Mouse (Mus musculus) granulocyte monocyte progenitor cell, adult 5-6 weeks (primary cell): Measurements from ENCODE around the gene Fam72a. TPM values are rescaled to one million over a fixed set of nuclear protein-coding genes. Genes with fewer than 3 reads are reported as not detected.

Experiments used
- ATAC-seq: replicated peaks from 2 replicates; pipeline ENCODE4 v1.8.0; 2016; ENCODE audit warnings: mild to moderate bottlenecking, moderate TSS enrichment, inconsistent platforms; ENCODE audit not compliant: poor library complexity, severe bottlenecking
- total RNA-seq, 2 experiments: library from RNA; stranded (forward) in 1 of 2; stranded (reverse) in 1 of 2; fragments of 200-712, 200-1000 nt in 1 of 2; fragments of >200 nt in 1 of 2; fragmentation: Nextera tagmentation in 1 of 2; gene quantifications; 2 replicates each; pipeline ENCODE4 v1.2.3; 2014 to 2017

The Fam72a gene
- total RNA-seq, 2 experiments from 2014 or later, result 5.0 to 8.1 TPM

DNA sequence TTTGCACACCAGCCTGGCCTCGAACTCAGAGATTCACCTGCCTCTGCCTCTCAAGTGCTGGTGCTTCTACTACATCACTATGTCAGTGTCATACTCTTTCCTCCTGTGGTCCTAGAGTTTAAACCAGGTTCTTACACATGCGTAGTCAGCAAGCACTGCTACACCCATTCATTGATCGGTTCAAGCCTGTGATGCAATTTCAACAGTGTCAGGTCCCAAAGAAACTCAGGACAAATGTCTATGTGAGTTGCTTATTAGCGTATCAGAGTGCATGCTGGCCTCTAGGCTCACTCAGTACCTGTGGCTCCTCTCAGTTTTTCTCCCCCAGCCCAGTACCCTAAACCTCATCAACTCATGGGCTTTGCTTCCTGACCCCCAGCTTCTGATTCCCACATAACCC is 42.7 kb downstream of the Fam72a start:
- no peak for ATAC-seq

DNA sequence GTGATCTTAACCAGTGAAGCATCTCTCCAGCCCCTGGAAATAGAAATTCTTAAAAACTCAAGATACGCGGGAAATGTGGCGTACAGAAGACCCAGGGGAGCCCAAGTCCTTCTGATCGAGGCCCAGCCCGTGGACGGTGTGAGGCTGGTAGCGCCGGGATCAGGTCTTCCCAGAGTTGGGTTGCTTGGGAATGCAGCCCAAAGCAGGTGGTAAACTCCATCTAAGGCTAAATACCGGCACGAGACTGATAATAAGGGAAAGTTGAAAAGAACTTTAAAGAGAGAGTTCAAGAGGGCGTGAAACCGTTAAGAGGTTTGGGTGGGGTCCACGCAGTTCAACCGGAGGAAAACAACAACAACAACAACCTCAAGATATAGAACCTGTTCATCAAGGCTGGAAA is 46.0 kb downstream of the Fam72a start:
- ATAC-seq, result peak; percentile 77

DNA sequence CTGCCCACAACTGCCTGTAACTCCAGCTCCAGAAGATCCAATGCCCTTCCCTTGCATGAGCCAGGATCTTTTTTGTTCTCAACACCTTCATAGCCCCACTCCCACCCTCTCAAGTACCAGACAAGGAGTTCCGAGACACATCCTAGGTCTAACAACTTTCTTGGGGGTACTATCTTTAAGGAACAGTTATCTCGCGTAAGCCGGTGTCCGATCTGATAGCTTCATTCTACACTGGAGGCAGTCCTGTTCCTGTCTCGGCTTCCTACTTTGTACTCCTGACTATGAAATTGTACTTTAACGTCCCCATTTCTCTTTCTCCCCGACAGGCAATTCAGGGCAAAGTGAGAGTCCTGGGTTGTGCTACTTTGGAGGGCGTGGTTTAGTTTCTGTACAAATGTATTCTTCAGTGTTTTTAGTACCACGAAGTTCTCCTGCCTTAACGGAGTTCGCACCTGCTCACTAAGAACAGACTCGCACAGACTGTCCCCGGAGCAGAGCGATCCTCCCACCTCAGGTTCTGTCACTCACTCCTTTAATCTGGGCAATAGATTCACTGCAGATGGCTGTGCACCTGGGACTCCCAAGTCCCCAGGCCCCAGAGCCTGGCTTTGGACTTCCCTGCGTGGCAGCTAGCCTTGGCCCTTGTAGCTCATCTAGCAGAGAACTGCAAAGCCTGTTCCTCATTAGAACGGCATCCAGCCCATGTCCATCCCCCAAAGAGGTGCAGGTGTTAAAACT is 51.4 kb downstream of the Fam72a start:
- ATAC-seq, result no peak

DNA sequence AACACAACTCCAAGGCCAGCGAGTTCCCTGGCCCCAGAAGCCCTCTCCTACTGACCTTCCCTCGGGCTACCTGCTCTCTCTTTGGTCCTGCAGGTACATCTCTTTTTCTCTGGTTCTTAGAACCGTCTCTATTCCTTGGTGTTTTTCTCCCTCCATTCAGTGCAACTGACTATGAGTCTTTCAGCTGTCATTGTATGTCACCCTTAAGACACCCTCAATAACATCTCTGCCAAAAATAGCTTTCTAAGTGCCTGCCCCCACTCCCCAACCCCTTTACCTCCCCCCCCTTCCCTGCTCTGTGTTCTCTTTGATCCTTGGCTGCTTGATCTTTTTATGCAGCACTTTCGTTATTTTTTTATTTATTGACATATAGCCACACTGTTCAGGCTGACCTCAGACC is 52.7 kb downstream of the Fam72a start:
- ATAC-seq, result no peak

DNA sequence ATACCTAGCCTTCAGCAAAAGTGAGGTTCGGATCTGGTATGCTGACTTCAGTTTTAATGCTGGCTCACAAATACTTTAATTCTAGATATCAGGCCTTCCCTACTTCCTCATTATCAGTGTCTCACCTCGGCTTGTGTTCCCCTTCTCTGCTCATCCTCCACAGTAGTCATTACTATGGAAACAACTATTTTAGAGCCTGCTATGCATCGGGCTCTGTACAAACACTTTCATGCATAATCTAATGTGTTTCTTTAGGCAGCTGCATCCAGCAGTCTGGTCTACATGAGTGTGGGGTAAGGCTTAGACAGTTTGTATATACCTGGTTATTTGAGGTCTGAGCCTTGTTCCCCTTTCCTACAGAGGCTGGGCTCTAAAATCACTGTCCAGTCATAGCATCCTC is 55.9 kb downstream of the Fam72a start:
- ATAC-seq, result no peak

DNA sequence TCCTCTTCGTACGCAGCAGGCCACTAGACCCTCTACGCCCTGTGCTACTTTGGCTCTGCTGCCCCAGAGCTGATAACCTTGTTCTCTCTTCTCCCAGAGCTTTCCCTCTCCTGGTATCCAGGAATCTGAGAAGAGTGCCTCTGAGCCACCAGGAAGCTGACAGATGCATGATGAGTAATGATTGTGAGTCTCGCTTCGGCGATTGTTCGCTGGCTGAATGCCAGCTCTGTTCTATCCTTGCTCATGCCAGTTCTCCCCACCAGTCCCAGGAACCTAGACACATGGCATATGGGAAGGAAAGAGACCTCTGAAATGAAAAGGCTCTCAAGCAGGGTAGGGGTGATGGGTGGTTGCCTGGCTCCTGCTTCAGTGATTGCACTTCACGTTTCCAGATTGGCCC is 59.1 kb downstream of the Fam72a start:
- no peak for ATAC-seq

Other genes with a start within 250 kb of the Fam72a start
- gene Ikbke, start 248.3 kb upstream of the Fam72a start, total RNA-seq (2014; fragmentation: Nextera tagmentation), result 57.6 and 57.9 TPM in 2 replicates
- gene Ikbke, start 248.3 kb upstream of the Fam72a start, total RNA-seq (2017), result 26.2 and 31.7 TPM in 2 replicates
- gene Srgap2, start 551 bp upstream of the Fam72a start, total RNA-seq (2014; fragmentation: Nextera tagmentation), result 36.0 and 61.0 TPM in 2 replicates
- gene Srgap2, start 551 bp upstream of the Fam72a start, total RNA-seq (2017), result 14.3 and 16.5 TPM in 2 replicates
- gene Avpr1b, start 71.3 kb downstream of the Fam72a start, total RNA-seq (2014; fragmentation: Nextera tagmentation), result not detected in 2 replicates
- not detected in 2 replicates for gene Avpr1b, start 71.3 kb downstream of the Fam72a start, total RNA-seq (2017)
- gene Ctse, start 110.4 kb downstream of the Fam72a start, total RNA-seq (2014; fragmentation: Nextera tagmentation), result 1.7 and 7.5 TPM in 2 replicates
- gene Ctse, start 110.4 kb downstream of the Fam72a start, total RNA-seq (2017), result 1.4 and 2.9 TPM in 2 replicates
- 13.4 and 23.6 TPM in 2 replicates for gene Rab7b, start 160.8 kb downstream of the Fam72a start, total RNA-seq (2014; fragmentation: Nextera tagmentation)
- 28.4 and 32.8 TPM in 2 replicates for gene Rab7b, start 160.8 kb downstream of the Fam72a start, total RNA-seq (2017)
- not detected in 2 replicates for gene Slc26a9, start 216.1 kb downstream of the Fam72a start, total RNA-seq (2014; fragmentation: Nextera tagmentation)
- 0.04 TPM in 1 of 2 replicates, not detected in the other for gene Slc26a9, start 216.1 kb downstream of the Fam72a start, total RNA-seq (2017)